Mouse (Mus musculus) spleen, adult 2 months (tissue): ENCODE data around the gene Ndufs5. TPM values are rescaled to one million over a fixed set of nuclear protein-coding genes. Genes with fewer than 3 reads are reported as not detected.

Experiments
- DNase-seq, 2 experiments: peaks; one replicate each; pipeline versions ENCODE4 v3.0.0 to v3.0.0-alpha.2; 2012 to 2021; ENCODE audit warnings: low spot score in 2 of 2, low read depth in 1 of 2
- H3K27ac ChIP-seq: fragments of 200-500 bp; 2 replicates; pipeline ENCODE4 v1.5.1; 2012; ENCODE audit warnings: low read length, inconsistent platforms; ENCODE audit not compliant: insufficient read depth
- H3K27me3 ChIP-seq: fragments of 200-500 bp; 2 replicates; pipeline ENCODE4 v1.6.1; 2012; ENCODE audit warnings: mild to moderate bottlenecking, moderate library complexity, low read length, inconsistent platforms; ENCODE audit not compliant: control insufficient read depth, insufficient read depth
- H3K36me3 ChIP-seq: fragments of 200-500 bp; 2 replicates; pipeline ENCODE4 v1.6.1; 2012; ENCODE audit warnings: mild to moderate bottlenecking, low read length, inconsistent platforms; ENCODE audit not compliant: control insufficient read depth, insufficient read depth
- H3K4me1 ChIP-seq: fragments of 200-500 bp; 2 replicates; pipeline ENCODE4 v1.6.1; 2011; ENCODE audit warnings: inconsistent platforms; ENCODE audit not compliant: control insufficient read depth, insufficient read depth, insufficient read length
- H3K4me3 ChIP-seq: fragments of 200-500 bp; 2 replicates; pipeline ENCODE4 v1.5.1; 2011; ENCODE audit warnings: mild to moderate bottlenecking, inconsistent platforms; ENCODE audit not compliant: insufficient read depth, insufficient read length; ENCODE audit errors: extremely low read depth
- CTCF ChIP-seq: fragments of 200-500 bp; IDR thresholded peaks from 2 replicates; pipeline ENCODE4 v1.5.1; 2011; ENCODE audit warnings: mild to moderate bottlenecking, inconsistent platforms; ENCODE audit not compliant: insufficient read depth, insufficient read length, insufficient replicate concordance; ENCODE audit errors: extremely low read depth
- POLR2A ChIP-seq: fragments of 200-500 bp; IDR thresholded peaks from 2 replicates; pipeline ENCODE4 v1.6.1; 2011; ENCODE audit warnings: low read depth, low read length, inconsistent platforms
- WGBS: fragments of 180-500 bp; shearing (Covaris S2); methylation state at CpG from one replicate; pipeline ENCODE4 v1.1.7; 2018; 5-methylcytosine and 5-hydroxymethylcytosine counted together
- polyA plus RNA-seq: library from polyadenylated mRNA; depleted of rRNA; stranded (reverse); fragments of >200 nt; gene quantifications from 2 replicates; pipeline ENCODE4 v1.2.3, GENCODE M21; 2012; rRNA removed

The Ndufs5 gene
- polyA plus RNA-seq, 1 experiment = 10.4 TPM

DNA sequence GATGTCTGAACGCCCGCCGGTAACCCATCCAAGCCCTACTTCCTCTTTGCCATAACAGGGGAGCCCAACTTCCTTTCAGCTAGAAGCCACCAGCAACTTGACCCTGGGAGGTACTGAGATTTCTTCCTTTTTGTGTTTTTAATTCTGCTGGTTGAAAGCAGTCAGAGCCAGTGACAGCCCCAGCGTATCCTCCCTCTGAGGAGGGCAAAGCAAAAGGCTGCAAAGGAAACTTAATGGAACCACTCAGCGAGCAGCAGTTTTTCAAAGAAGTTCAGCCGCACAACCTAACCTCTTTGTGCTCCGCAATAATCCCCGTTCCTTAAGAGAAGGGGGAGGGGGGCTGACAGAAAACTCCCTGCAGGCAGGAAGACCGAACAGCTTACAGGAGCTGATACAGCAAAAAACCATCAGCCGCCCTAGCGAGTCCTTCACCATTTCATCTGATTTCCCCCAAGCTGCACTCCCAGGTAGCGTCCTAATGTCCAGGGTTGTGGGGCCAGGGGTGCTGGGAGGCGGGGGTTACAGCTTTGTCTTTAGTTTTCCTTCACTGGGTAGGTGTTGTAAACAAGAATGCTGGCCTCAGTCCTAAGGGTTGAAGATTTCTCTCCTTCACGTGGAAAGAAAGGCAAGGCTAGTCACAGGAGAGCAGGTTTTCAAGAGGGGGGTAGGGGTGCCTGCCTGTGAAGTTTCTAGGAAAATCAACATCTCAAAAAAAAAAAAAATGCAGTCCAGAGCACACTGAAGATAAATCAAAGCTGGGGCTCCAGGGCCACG is 54.9 kb downstream of the Ndufs5 start:
- TF ChIP-seq POLR2A = no peak
- TF ChIP-seq CTCF = no peak
- Histone ChIP-seq H3K27me3 (peaks cover 11% of the 10 kb centered on the region), H3K4me3 (peak overlapping the region; percentile 80), H3K27ac (no peak overlapping the region; the same call in 1 of the 2 replicates), H3K36me3 (no peaks in the 10 kb centered on the region), H3K4me1 (peaks cover 5% of the 10 kb centered on the region; the same call in 1 of the 2 replicates)
- DNase-seq = peak in 1 of 2 experiments; percentile 9
- 5% methylated on average over 15 of the region's 15 CpGs for WGBS

Other genes starting within 250 kb of the Ndufs5 start
- gene Macf1, start 33.8 kb downstream of the Ndufs5 start, polyA plus RNA-seq = 131 and 142 TPM in 2 replicates
- gene Akirin1, start 32.1 kb upstream of the Ndufs5 start, polyA plus RNA-seq = 21.7 and 29.6 TPM in 2 replicates
- gene Rhbdl2, start 69.7 kb upstream of the Ndufs5 start, polyA plus RNA-seq = 0.18 and 0.53 TPM in 2 replicates
- gene 4933427I04Rik, start 141.5 kb upstream of the Ndufs5 start, polyA plus RNA-seq = not detected in 2 replicates
- 3.8 and 4.5 TPM in 2 replicates for gene Mycbp, start 186.6 kb upstream of the Ndufs5 start, polyA plus RNA-seq
- 24.9 and 26.5 TPM in 2 replicates for gene Rragc, start 199.2 kb upstream of the Ndufs5 start, polyA plus RNA-seq
- gene 4930535I16Rik, start 199.8 kb upstream of the Ndufs5 start, polyA plus RNA-seq = not detected in 2 replicates